Mouse (Mus musculus): ENCODE measurements around the gene Fastkd5.
"Not testable (repeated sequence)": the region's sequence is repeated elsewhere in the genome, so short reads cannot be mapped to it uniquely, and the experiment has no call there.

The Fastkd5 gene

GRCm38 (mm10) chr2:130629839-130630203, at the start of gene Fastkd5, which contains the start of gene Ubox5:
Gene Fastkd5, minus strand, starts transcription at chr2:130630027.
Gene Ubox5, minus strand, starts transcription at chr2:130630038.
- DNase-seq (ENCODE audit: low read depth, low spot score), result peak; percentile 87

DNA sequence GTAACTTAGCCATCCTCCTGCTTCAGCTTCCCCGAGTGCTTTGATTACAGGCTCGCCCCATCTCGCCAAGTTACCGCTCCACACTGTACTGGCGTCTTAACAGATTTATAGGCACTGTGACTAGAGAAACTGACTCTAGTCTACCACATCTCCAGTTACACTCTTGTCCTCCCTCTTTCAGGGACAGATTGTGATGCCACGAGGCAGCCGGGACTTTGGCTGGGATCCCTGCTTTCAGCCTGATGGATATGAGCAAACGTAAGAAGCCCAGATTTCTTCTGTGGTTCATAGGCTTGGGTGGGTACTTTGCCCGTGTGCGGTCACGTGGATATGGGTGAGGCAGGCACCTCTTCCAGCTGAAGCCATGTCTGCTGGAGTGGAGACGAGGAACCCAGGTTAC, 49.3 kb upstream of the Fastkd5 start:
- DNase-seq (ENCODE audit: low read depth, low spot score), result no peak

DNA sequence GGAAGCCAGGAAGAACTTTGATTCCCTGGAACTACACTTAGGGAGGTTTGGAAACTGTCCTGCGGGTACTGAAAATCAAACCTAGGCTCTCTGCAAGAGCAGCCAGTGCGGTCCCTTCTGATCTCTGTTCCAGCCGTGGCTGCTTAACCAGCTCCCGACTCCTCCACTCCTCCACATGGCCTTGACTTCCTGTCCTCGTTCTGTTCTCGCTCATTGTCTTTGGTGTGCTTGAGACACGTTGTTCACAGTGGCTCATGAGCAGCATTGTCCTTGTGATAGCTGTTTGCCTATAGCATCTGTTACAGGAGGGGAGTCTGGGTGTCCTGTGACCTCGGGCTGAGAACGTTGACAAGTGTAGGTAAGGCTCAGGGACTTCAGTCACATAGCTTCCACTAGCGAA, 47.4 kb upstream of the Fastkd5 start:
- DNase-seq (ENCODE audit: low read depth, low spot score), result no peak

GRCm38 (mm10) chr2:130667559-130667958, 37.7 kb upstream of the Fastkd5 start, which contains the start of gene Itpa:
Gene Itpa, plus strand, starts transcription at chr2:130667610.
- peak; percentile 89 for DNase-seq (ENCODE audit: low read depth, low spot score)

- peak; percentile 97 for DNase-seq (ENCODE audit: low read depth, low spot score)
These were observed 34.4 kb upstream of the Fastkd5 start, which contains the start of gene Ddrgk1 for GRCm38 (mm10) chr2:130664102-130664701. Gene Ddrgk1, minus strand, starts transcription at chr2:130664659.

DNA sequence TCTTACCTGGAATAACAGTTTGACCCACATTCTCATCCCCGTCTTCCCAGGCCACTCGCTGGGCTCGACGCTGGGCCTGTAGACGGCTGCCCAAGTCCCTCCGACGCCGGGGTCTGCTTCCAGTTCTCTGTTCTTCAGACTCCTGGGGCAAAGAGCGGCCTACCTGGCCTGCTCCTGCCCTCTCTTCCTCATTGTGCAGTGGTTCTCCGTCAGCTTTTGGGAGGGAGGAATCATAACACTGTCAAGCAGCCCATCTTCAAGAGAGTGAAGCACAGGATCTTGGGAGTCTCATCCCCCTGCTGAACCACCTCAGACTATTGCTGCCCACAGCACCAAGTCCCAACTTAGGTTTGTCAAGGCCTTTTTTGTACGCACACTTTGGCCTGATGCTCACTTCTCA, 33.5 kb upstream of the Fastkd5 start:
- DNase-seq (ENCODE audit: low read depth, low spot score), result no peak

- DNase-seq (ENCODE audit: low read depth, low spot score), result no peak
These were observed 28.7 kb upstream of the Fastkd5 start for GRCm38 (mm10) chr2:130658530-130658929.

DNA sequence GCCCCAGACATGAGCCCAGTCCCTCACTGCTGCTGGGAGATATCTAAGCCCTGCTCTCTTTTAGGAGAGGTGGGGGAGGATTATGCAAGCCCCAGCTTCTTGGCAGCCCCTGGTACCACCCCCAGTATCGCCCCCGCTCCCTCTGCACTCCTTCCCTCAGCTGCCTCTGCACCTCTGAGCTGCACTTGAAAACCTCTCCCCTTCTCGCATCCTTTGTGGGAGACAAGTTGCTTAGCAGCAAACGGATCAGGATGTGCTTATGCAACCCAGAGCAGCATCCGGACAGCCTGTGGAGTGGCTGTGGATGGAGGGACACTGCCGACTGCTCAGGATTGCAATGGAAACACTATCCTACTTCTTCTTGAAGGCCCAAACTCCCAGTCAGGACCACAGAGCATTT, 27.7 kb upstream of the Fastkd5 start:
- peak; percentile 95 for DNase-seq (ENCODE audit: low read depth, low spot score)

DNA sequence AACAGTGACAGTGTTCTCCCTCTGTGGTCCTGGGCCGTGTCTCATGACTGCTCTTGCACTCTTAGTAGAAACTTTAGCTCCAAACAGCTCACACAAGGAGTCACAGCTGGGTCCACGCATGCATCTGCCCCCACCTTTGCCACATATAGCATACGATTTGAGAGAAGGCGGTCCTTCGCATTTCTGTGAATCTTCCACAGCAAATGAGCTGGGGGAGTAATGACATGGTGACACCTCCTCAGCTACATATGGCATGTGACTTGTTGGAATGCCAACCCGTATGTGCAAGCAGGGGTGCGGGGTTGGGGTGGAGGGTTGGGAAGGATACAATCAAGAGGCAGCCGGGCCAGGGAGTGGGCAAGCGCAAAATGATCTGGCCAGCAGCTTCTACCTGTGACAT, 26.7 kb upstream of the Fastkd5 start:
- DNase-seq (ENCODE audit: low read depth, low spot score), result peak; percentile 93

DNA sequence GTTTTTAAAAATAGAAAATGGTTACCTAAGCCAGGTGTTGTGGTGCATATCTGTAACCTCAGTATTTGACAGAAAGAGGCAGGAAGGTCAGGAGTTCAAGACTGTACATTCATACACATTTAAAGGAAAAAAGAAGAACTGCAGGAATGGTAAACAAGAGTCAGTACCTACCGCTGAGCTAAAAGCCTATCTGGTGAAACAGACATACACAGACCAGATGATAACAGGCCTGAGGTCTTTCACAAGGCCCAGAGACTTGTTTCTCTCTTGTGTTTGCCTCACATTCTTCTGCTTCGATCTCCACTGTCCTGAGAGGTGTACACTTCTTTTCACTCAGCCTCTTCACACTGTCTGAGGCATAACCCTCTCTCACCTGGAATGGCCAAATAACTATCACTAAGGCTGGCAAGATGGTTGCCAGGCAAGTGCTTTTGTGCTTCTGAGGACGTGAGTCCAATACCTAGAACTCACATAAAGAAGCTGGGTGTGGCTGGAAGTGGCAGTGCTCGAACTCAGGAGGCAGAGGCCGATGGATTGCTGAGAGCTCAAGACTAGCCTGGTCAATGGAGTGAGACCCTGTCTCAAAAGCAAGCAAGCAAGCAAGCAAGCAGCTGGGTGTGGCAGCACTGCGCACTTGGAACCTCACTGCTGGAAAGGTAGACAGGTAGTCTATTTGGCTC, 26.0 kb upstream of the Fastkd5 start:
- no peak for DNase-seq (ENCODE audit: low read depth, low spot score)

GRCm38 (mm10) chr2:130653760-130654159, 23.9 kb upstream of the Fastkd5 start:
- DNase-seq (ENCODE audit: low read depth, low spot score), result no peak

GRCm38 (mm10) chr2:130653303-130653702, 23.5 kb upstream of the Fastkd5 start:
- peak; percentile 66 for DNase-seq (ENCODE audit: low read depth, low spot score)

DNA sequence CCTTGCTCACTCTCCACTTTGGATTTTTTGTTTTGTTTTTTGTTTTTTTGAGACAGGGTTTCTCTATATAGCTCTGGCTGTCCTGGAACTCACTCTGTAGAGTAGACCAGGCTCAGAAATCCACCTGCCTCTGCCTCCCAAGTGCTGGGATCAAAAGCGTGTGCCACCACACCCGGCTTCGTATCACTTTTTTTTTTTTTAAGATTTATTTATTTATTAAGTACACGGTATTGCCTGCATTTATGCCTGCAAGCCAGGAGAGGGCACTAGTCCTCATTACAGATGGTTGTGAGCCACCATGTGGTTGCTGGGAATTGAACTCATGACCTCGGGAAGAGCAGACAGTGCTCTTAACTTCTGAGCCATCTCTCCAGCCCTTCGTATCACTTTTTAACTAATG, 19.2 kb upstream of the Fastkd5 start:
- not testable (repeated sequence) for DNase-seq (ENCODE audit: low read depth, low spot score)

DNA sequence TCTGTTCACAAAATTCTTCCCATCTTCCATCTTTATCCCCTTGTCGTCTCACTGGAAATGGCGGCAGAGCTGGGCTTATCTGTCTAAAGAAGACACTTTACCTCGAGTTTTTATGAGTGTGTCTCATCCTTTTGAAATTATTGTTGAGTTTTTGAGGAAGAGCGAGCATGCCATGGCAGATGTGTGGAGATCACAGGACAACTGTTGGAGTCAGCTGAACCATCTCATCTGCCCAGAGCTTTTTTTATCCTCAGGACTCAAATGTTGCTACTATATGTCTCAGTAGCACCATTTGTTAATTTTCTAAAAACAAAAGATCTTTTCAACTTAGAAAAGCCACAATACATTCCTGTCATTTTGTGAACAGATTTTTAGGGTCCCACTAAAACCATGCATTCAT, 15.4 kb upstream of the Fastkd5 start:
- DNase-seq (ENCODE audit: low read depth, low spot score), result no peak

DNA sequence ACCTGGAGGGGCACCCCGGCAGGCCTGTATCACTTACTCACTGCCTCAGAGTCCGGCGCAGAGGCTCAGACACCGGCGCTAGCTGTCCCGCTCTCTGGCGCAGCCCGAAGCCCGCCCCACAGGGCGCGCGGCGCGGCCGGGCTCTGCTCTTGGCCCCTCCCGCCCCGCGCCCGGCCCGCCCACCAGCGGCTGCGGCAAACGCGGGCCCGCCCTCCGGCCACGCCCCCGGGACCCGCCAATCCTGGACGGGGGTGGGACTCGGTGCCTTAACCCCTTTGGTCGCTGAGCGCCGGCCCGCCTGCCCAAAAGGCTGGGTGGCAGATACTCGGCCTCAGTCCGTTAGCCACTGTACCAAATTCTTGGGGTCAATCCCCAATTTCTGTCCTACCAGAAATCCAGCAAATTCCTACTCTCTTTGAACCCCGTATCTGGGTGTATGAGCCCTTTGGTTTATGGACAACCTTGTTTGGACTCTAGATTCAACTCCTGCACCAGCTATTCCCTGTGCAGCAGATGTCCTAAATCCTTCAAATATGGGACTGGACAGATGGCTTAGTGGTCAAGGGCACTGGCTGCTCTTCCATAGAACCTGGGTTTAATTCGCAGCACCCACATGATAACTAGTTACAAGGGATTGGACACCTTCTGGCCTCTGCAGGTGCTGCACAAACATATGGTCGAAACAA, 13.0 kb upstream of the Fastkd5 start, which contains the start of gene Lzts3:
Lzts3 (minus strand) TSS at position 120 of the 686 bp plus-strand sequence.
- peak; percentile 60 for DNase-seq (ENCODE audit: low read depth, low spot score)

DNA sequence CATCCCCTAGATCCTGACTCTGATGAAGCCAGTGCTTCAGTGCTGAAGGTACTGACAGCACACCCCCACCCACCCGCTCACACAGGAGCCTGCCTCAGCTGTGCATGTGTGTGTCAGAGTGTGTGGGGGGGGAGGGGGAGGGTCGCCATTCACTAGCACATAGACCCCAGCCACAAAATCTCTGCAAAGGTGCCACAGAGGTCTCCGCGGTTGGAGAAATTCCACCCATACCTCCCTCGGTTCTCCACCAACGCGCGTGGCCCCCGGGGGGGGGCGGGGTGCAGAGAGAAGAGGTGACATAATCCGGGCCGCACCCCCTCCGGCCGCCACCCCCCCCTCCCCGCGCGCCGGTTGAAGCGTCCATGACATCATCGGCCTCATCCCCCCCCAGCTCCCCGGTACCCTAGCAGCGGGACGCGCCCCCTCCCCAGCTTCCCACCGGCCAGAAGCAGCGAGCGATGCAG, 12.4 kb upstream of the Fastkd5 start:
- DNase-seq (ENCODE audit: low read depth, low spot score), result no peak

DNA sequence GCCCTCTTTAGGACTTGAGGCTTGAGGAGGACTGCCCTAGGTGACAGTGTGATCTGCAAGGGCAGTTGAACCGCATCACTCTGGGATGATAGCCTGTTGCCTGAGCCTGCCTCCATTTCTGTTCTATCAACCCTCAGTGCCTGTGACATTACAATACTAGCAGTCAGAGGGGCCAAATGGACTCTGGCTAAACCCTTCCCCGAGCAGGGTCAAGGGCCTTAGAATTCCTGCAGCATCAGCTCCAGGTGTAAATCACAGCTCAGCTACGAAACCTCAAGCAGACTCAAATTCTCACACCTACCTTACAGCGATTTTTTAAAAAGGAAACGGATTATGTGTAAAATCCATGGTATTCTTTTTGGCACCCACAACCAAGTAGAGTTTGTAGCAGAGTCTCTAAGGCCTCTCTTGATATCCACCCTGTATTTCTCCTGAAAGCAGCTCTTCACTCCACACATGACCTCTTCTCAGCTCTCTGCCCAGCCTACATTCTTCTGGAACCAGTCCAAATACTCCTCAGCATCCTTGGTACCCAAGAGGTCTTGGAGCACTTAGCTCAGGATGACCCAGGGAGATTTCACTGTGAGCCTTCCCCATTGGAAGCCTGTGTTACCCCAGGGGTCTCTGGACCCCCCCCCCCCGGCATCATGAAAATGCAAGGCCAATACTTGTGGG, 11.7 kb upstream of the Fastkd5 start:
- DNase-seq (ENCODE audit: low read depth, low spot score), result no peak

- no peak for DNase-seq (ENCODE audit: low read depth, low spot score)
These were observed 9.4 kb upstream of the Fastkd5 start for GRCm38 (mm10) chr2:130639276-130639675.

GRCm38 (mm10) chr2:130638101-130638611, 8.3 kb upstream of the Fastkd5 start:
- DNase-seq (ENCODE audit: low read depth, low spot score), result no peak

DNA sequence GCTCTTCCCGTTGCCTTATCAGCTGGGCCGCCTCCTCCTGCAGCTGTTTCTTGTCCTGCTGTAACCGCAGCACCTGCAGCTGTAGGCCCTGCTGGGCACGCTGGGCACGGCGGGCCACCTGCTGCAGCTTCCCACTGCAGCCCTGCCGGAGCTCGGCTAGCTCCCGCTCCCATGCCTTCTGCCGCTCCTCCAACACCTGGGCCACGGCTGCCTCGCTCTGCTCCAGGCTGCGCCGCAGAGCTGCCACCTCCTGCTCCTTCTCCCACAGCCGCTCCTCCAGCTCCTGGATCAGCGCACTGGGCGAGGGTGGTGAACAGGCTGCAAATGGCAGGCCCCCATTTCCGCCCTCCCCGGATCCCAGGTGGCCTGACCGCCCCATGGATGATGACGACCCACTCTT, 6.0 kb upstream of the Fastkd5 start:
- DNase-seq (ENCODE audit: low read depth, low spot score), result no peak

DNA sequence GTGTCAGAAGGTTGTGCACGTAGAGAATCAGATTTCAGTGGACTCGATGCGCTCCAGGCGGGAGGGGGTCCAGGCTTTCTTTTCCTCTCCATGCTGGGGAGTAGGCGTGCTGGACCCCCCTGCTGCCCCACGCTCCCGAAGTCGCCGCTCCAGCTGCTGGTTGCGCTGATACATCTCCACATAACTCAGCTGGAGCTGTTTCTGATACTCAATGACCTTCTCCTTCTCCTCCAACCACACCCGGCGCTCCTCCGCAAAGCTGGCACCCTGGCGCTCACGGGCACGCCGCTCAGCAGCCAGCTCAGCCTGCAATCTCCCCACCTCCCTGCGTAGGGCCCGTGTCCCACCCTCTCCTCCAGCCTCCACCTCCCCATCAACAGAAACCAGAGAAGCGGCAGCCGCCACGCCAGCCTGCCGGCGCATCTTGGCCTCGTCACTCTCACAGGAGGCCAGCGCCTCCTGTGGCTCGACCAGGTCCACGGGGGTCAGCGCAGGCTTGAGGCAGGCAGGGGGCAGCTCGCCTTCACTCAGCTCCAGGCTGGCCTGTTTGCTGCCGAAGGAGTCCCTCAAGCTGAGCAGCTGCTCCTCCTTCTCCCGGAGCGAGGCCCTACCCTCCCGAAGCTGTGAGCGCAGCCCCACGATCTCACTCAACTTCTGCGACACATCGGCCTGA, 5.0 kb upstream of the Fastkd5 start:
- DNase-seq (ENCODE audit: low read depth, low spot score), result no peak

Measured in telencephalon, adult 2 months (tissue).